Mouse (Mus musculus) hindbrain, embryonic 15.5 days (tissue): ENCODE measurements around the gene Cyp2d10. TPM values are rescaled to one million over a fixed set of nuclear protein-coding genes. Genes with fewer than 3 reads are reported as not detected.
"Not testable (repeated sequence)": the region's sequence is repeated elsewhere in the genome, so short reads cannot be mapped to it uniquely, and the experiment has no call there.

ENCODE experiments used
- ATAC-seq: fragments of 200-750 bp; cut with Nextera tagmentation; 2 replicates; pipeline ENCODE4 v1.8.0; 2017; ENCODE audit warnings: low read depth, moderate number of reproducible peaks, moderate TSS enrichment; ENCODE audit not compliant: low FRiP score
- H3K27ac ChIP-seq: fragments of 300-500 bp; sonication (generic); replicated peaks from 2 replicates; pipeline ENCODE4 v1.5.1; 2015; ENCODE audit warnings: mild to moderate bottlenecking, inconsistent platforms
- H3K27me3 ChIP-seq: fragments of 300-500 bp; sonication (generic); 2 replicates; pipeline ENCODE4 v1.6.1; 2015; ENCODE audit warnings: control low read depth, inconsistent platforms
- H3K36me3 ChIP-seq: fragments of 300-500 bp; sonication (generic); 2 replicates; pipeline ENCODE4 v1.6.1; 2015; ENCODE audit warnings: control low read depth, inconsistent platforms
- H3K4me1 ChIP-seq: fragments of 300-500 bp; sonication (generic); replicated peaks from 2 replicates; pipeline ENCODE4 v1.6.1; 2015; ENCODE audit warnings: control low read depth, inconsistent platforms
- H3K4me2 ChIP-seq: fragments of 300-500 bp; sonication (generic); 2 replicates; pipeline ENCODE4 v1.6.1; 2015; ENCODE audit warnings: moderate library complexity, mild to moderate bottlenecking, inconsistent platforms
- H3K4me3 ChIP-seq: fragments of 300-500 bp; sonication (generic); 2 replicates; pipeline ENCODE4 v1.5.1; 2015; ENCODE audit warnings: mild to moderate bottlenecking, inconsistent platforms
- H3K9ac ChIP-seq: fragments of 300-500 bp; sonication (generic); 2 replicates; pipeline ENCODE4 v1.6.1; 2015; ENCODE audit warnings: inconsistent platforms
- H3K9me3 ChIP-seq: fragments of 300-500 bp; sonication (generic); 2 replicates; pipeline ENCODE4 v1.6.1; 2016; ENCODE audit warnings: control low read depth, inconsistent platforms
- WGBS: fragments of 180-500 bp; shearing (Covaris S2); methylation state at CpG from one replicate; pipeline ENCODE4 v1.1.7; 2015; 5-methylcytosine and 5-hydroxymethylcytosine counted together
- polyA plus RNA-seq: library from polyadenylated mRNA; unstranded; fragments of >200 nt; fragmentation: Nextera tagmentation; extraction: Ambion mirVana; gene quantifications from 2 replicates; pipeline ENCODE4 v1.2.1, GENCODE M21; 2015

Cyp2d10 gene
- polyA plus RNA-seq, 1 experiment from 2014 or later, result 0.25 TPM

- not testable (repeated sequence) for H3K9me3 ChIP-seq, H3K4me3 ChIP-seq, H3K4me2 ChIP-seq, H3K27ac ChIP-seq, ATAC-seq, H3K27me3 ChIP-seq, H3K4me1 ChIP-seq, H3K9ac ChIP-seq, H3K36me3 ChIP-seq
- 81% methylated on average over 2 of the region's 2 CpGs for WGBS
Observed at GRCm38 (mm10) chr15:82393922-82394321, 13.1 kb downstream of the Cyp2d10 start, which contains the start of gene Cyp2d11. TSS of gene Cyp2d11 (minus strand) at chr15:82394022.

- not testable (repeated sequence) for H3K4me2 ChIP-seq, H3K4me3 ChIP-seq, H3K4me1 ChIP-seq, H3K36me3 ChIP-seq, H3K9me3 ChIP-seq, ATAC-seq, H3K27ac ChIP-seq, H3K9ac ChIP-seq, H3K27me3 ChIP-seq
- WGBS, result 94% methylated on average over 10 of the region's 10 CpGs
Observed at GRCm38 (mm10) chr15:82389916-82390315, 17.1 kb downstream of the Cyp2d10 start.

- H3K36me3 ChIP-seq, result no peaks in the 10 kb centered on the region
- H3K9ac ChIP-seq, result no peak overlapping the region
- 0 out of 2 replicates have a peak, but pooled peaks cover 3% of the 10 kb centered on the region for H3K9me3 ChIP-seq
- H3K4me1 ChIP-seq, result peaks cover 5% of the 10 kb centered on the region; the same call in 1 of the 2 replicates
- no peak overlapping the region for H3K4me3 ChIP-seq
- H3K27ac ChIP-seq, result no peak overlapping the region
- no peak overlapping the region for H3K4me2 ChIP-seq
- H3K27me3 ChIP-seq, result no peaks in the 10 kb centered on the region
- ATAC-seq, result no peak
- WGBS, result 91% methylated on average over 2 of the region's 2 CpGs
Observed at GRCm38 (mm10) chr15:82385729-82386128, 21.3 kb downstream of the Cyp2d10 start.

GRCm38 (mm10) chr15:82382441-82382840 is 24.6 kb downstream of the Cyp2d10 start:
- H3K9me3 ChIP-seq, result 0 out of 2 replicates have a peak, but pooled peaks cover 3% of the 10 kb centered on the region
- 90% methylated on average over 2 of the region's 2 CpGs for WGBS
- H3K27me3 ChIP-seq, result no peaks in the 10 kb centered on the region
- no peak overlapping the region for H3K27ac ChIP-seq
- peaks cover 9% of the 10 kb centered on the region; the same call in 1 of the 2 replicates for H3K4me1 ChIP-seq
- no peak overlapping the region for H3K9ac ChIP-seq
- H3K4me2 ChIP-seq, result no peak overlapping the region
- no peak for ATAC-seq
- H3K36me3 ChIP-seq, result no peaks in the 10 kb centered on the region
- no peak overlapping the region for H3K4me3 ChIP-seq

- Histone ChIP-seq H3K9ac (0 out of 2 replicates have a peak overlapping the region, but pooled peaks have one; percentile 31), H3K4me3 (peak overlapping the region; percentile 29), H3K9me3 (0 out of 2 replicates have a peak, but pooled peaks cover 3% of the 10 kb centered on the region), H3K27ac (no peak overlapping the region), H3K27me3 (no peaks in the 10 kb centered on the region), H3K4me1 (peaks cover 17% of the 10 kb centered on the region; the same call in 1 of the 2 replicates), H3K4me2 (peak overlapping the region; percentile 66), H3K36me3 (no peaks in the 10 kb centered on the region)
- 31% methylated on average over 7 of the region's 7 CpGs for WGBS
- ATAC-seq, result peak; percentile 30; the same call in 1 of the 2 replicates
Observed at GRCm38 (mm10) chr15:82380714-82381062, 26.3 kb downstream of the Cyp2d10 start.

- Histone ChIP-seq H3K4me2 (peak within 1 kb of the TSS; percentile 66), H3K4me3 (peak within 1 kb of the TSS; percentile 29), H3K4me1 (peaks cover 17% of the 10 kb centered on the region; the same call in 1 of the 2 replicates), H3K27ac (no peak within 1 kb of the TSS), H3K36me3 (no peaks in the 10 kb centered on the region), H3K9me3 (0 out of 2 replicates have a peak, but pooled peaks cover 3% of the 10 kb centered on the region), H3K9ac (0 out of 2 replicates have a peak within 1 kb of the TSS, but pooled peaks have one; percentile 31), H3K27me3 (no peaks in the 10 kb centered on the region)
- WGBS, result 5% methylated on average over 18 of the region's 24 CpGs
- ATAC-seq, result peak; percentile 74; the same call in 1 of the 2 replicates
Observed at GRCm38 (mm10) chr15:82379871-82380713, 26.9 kb downstream of the Cyp2d10 start, which contains the start of gene Cyp2d22. TSS of gene Cyp2d22 (minus strand) at chr15:82380260.

GRCm38 (mm10) chr15:82379511-82379870 is 27.5 kb downstream of the Cyp2d10 start:
- H3K9me3 ChIP-seq, result 0 out of 2 replicates have a peak, but pooled peaks cover 3% of the 10 kb centered on the region
- 28% methylated on average over 7 of the region's 7 CpGs for WGBS
- no peak overlapping the region for H3K9ac ChIP-seq
- peaks cover 17% of the 10 kb centered on the region; the same call in 1 of the 2 replicates for H3K4me1 ChIP-seq
- no peaks in the 10 kb centered on the region for H3K36me3 ChIP-seq
- H3K4me2 ChIP-seq, result peak overlapping the region; percentile 66
- no peaks in the 10 kb centered on the region for H3K27me3 ChIP-seq
- H3K27ac ChIP-seq, result no peak overlapping the region
- peak overlapping the region; percentile 29 for H3K4me3 ChIP-seq
- ATAC-seq, result peak; percentile 63; the same call in 1 of the 2 replicates

GRCm38 (mm10) chr15:82378261-82379180 is 28.5 kb downstream of the Cyp2d10 start:
- no peak overlapping the region for H3K4me3 ChIP-seq
- H3K4me2 ChIP-seq, result no peak overlapping the region
- no peak overlapping the region for H3K27ac ChIP-seq
- no peaks in the 10 kb centered on the region for H3K36me3 ChIP-seq
- no peak for ATAC-seq
- no peak overlapping the region for H3K9ac ChIP-seq
- WGBS, result 46% methylated on average over 15 of the region's 15 CpGs
- no peaks in the 10 kb centered on the region for H3K27me3 ChIP-seq
- peaks cover 17% of the 10 kb centered on the region; the same call in 1 of the 2 replicates for H3K4me1 ChIP-seq
- H3K9me3 ChIP-seq, result 0 out of 2 replicates have a peak, but pooled peaks cover 3% of the 10 kb centered on the region

GRCm38 (mm10) chr15:82377701-82378100 is 29.3 kb downstream of the Cyp2d10 start:
- Histone ChIP-seq H3K27ac (no peak overlapping the region), H3K27me3 (no peaks in the 10 kb centered on the region)
- 81% methylated on average over 5 of the region's 5 CpGs for WGBS

GRCm38 (mm10) chr15:82376393-82377138 is 30.4 kb downstream of the Cyp2d10 start:
- Histone ChIP-seq H3K27ac (0 out of 2 replicates have a peak overlapping the region, but pooled peaks have one; percentile 35), H3K27me3 (no peaks in the 10 kb centered on the region), H3K9ac (no peak overlapping the region), H3K9me3 (no peaks in the 10 kb centered on the region), H3K36me3 (no peaks in the 10 kb centered on the region), H3K4me1 (peaks cover 17% of the 10 kb centered on the region; the same call in 1 of the 2 replicates), H3K4me3 (no peak overlapping the region), H3K4me2 (no peak overlapping the region)
- ATAC-seq, result no peak
- 47% methylated on average over 17 of the region's 17 CpGs for WGBS

More at GRCm38 (mm10) chr15:82377701-82378100, 29.3 kb downstream of the Cyp2d10 start:
- Histone ChIP-seq H3K4me2 (no peak overlapping the region), H3K4me1 (peaks cover 17% of the 10 kb centered on the region; the same call in 1 of the 2 replicates), H3K9me3 (0 out of 2 replicates have a peak, but pooled peaks cover 3% of the 10 kb centered on the region), H3K4me3 (no peak overlapping the region), H3K9ac (no peak overlapping the region), H3K36me3 (no peaks in the 10 kb centered on the region)
- no peak for ATAC-seq

GRCm38 (mm10) chr15:82375855-82376254 is 31.1 kb downstream of the Cyp2d10 start:
- Histone ChIP-seq H3K27me3 (no peaks in the 10 kb centered on the region), H3K36me3 (no peaks in the 10 kb centered on the region), H3K9ac (no peak overlapping the region), H3K4me2 (no peak overlapping the region), H3K9me3 (no peaks in the 10 kb centered on the region), H3K4me1 (peaks cover 13% of the 10 kb centered on the region; the same call in 1 of the 2 replicates), H3K4me3 (no peak overlapping the region), H3K27ac (no peak overlapping the region)
- no peak for ATAC-seq
- 85% methylated on average over 9 of the region's 9 CpGs for WGBS
